Mouse (Mus musculus): Measurements from ENCODE around the gene Nek7. TPM values are rescaled to one million over a fixed set of nuclear protein-coding genes. Genes with fewer than 3 reads are reported as not detected.
A peak's percentile ranks its signal among the peaks of the same experiment; 100 is the strongest.

Gene Nek7
- polyA plus RNA-seq, 1 experiment from 2014 or later: 22.2 TPM

GRCm38 (mm10) chr1:138518235-138518634 is 101.7 kb downstream of the Nek7 start:
- Histone ChIP-seq H3K27ac (no peak overlapping the region), H3K9ac (no peak overlapping the region), H3K4me2 (no peak overlapping the region), H3K4me3 (no peak overlapping the region), H3K27me3 (replicated peaks) (no peaks in the 10 kb centered on the region), H3K4me1 (peaks cover 4% of the 10 kb centered on the region; the same call in 1 of the 2 replicates), H3K9me3 (replicated peaks) (no peaks in the 10 kb centered on the region), H3K36me3 (peaks cover 4% of the 10 kb centered on the region; the same call in 1 of the 2 replicates)
- 86% methylated on average over 5 of the region's 5 CpGs for WGBS (ENCODE audit: insufficient replicate concordance)
- no peak for ATAC-seq

GRCm38 (mm10) chr1:138517360-138518099 is 102.4 kb downstream of the Nek7 start:
- Histone ChIP-seq H3K4me1 (peaks cover 4% of the 10 kb centered on the region; the same call in 1 of the 2 replicates), H3K27ac (no peak overlapping the region), H3K9me3 (replicated peaks) (no peaks in the 10 kb centered on the region), H3K36me3 (peaks cover 4% of the 10 kb centered on the region; the same call in 1 of the 2 replicates), H3K9ac (no peak overlapping the region), H3K4me3 (no peak overlapping the region), H3K4me2 (peak overlapping the region; percentile 7; the same call in 1 of the 2 replicates), H3K27me3 (replicated peaks) (no peaks in the 10 kb centered on the region)
- WGBS (ENCODE audit: insufficient replicate concordance): 37% methylated on average over 6 of the region's 6 CpGs
- ATAC-seq: 0 out of 2 replicates have a peak, but pooled peaks have one; percentile 35

- Histone ChIP-seq H3K4me2 (peak overlapping the region; percentile 7; the same call in 1 of the 2 replicates), H3K27me3 (replicated peaks) (no peaks in the 10 kb centered on the region), H3K4me3 (no peak overlapping the region), H3K9ac (no peak overlapping the region), H3K4me1 (peaks cover 4% of the 10 kb centered on the region; the same call in 1 of the 2 replicates), H3K9me3 (replicated peaks) (no peaks in the 10 kb centered on the region), H3K36me3 (peaks cover 4% of the 10 kb centered on the region; the same call in 1 of the 2 replicates), H3K27ac (peak overlapping the region; percentile 56; the same call in 1 of the 2 replicates)
- WGBS (ENCODE audit: insufficient replicate concordance): 43% methylated on average over 2 of the region's 2 CpGs
- ATAC-seq: no peak
These were observed 103.0 kb downstream of the Nek7 start for GRCm38 (mm10) chr1:138516946-138517345.

GRCm38 (mm10) chr1:138515362-138515761 is 104.6 kb downstream of the Nek7 start:
- H3K9me3 ChIP-seq (replicated peaks): no peaks in the 10 kb centered on the region
- H3K27me3 ChIP-seq (replicated peaks): no peaks in the 10 kb centered on the region
- H3K9ac ChIP-seq: no peak overlapping the region
- H3K4me2 ChIP-seq: no peak overlapping the region
- 80% methylated on average over 9 of the region's 9 CpGs for WGBS (ENCODE audit: insufficient replicate concordance)
- ATAC-seq: no peak
- no peak overlapping the region for H3K27ac ChIP-seq
- peaks cover 8% of the 10 kb centered on the region for H3K4me1 ChIP-seq
- peaks cover 4% of the 10 kb centered on the region; the same call in 1 of the 2 replicates for H3K36me3 ChIP-seq
- H3K4me3 ChIP-seq: no peak overlapping the region

GRCm38 (mm10) chr1:138513982-138514381 is 106.0 kb downstream of the Nek7 start:
- ATAC-seq: no peak

GRCm38 (mm10) chr1:138510566-138510965 is 109.4 kb downstream of the Nek7 start:
- Histone ChIP-seq H3K9me3 (replicated peaks) (no peaks in the 10 kb centered on the region), H3K4me2 (no peak overlapping the region), H3K9ac (no peak overlapping the region), H3K27me3 (replicated peaks) (no peaks in the 10 kb centered on the region), H3K4me3 (no peak overlapping the region), H3K4me1 (peaks cover 5% of the 10 kb centered on the region; the same call in 1 of the 2 replicates), H3K36me3 (no peaks in the 10 kb centered on the region), H3K27ac (no peak overlapping the region)
- WGBS (ENCODE audit: insufficient replicate concordance): 72% methylated on average over 4 of the region's 4 CpGs
- ATAC-seq: no peak

More at GRCm38 (mm10) chr1:138513982-138514381, 106.0 kb downstream of the Nek7 start:
- Histone ChIP-seq H3K4me3 (no peak overlapping the region), H3K27me3 (replicated peaks) (no peaks in the 10 kb centered on the region), H3K27ac (no peak overlapping the region), H3K9ac (no peak overlapping the region), H3K4me1 (peaks cover 8% of the 10 kb centered on the region), H3K36me3 (peaks cover 4% of the 10 kb centered on the region; the same call in 1 of the 2 replicates), H3K9me3 (replicated peaks) (no peaks in the 10 kb centered on the region), H3K4me2 (no peak overlapping the region)
- 71% methylated on average over 4 of the region's 4 CpGs for WGBS (ENCODE audit: insufficient replicate concordance)

GRCm38 (mm10) chr1:138507446-138508043 is 112.4 kb downstream of the Nek7 start:
- Histone ChIP-seq H3K4me1 (peaks cover 11% of the 10 kb centered on the region; the same call in 1 of the 2 replicates), H3K9ac (no peak overlapping the region), H3K4me3 (no peak overlapping the region), H3K27ac (no peak overlapping the region), H3K4me2 (no peak overlapping the region), H3K9me3 (replicated peaks) (no peaks in the 10 kb centered on the region), H3K36me3 (no peaks in the 10 kb centered on the region), H3K27me3 (replicated peaks) (no peaks in the 10 kb centered on the region)
- WGBS (ENCODE audit: insufficient replicate concordance): 77% methylated on average over 13 of the region's 13 CpGs
- ATAC-seq: no peak

GRCm38 (mm10) chr1:138507014-138507413 is 112.9 kb downstream of the Nek7 start:
- Histone ChIP-seq H3K27ac (no peak overlapping the region), H3K9ac (no peak overlapping the region), H3K4me2 (no peak overlapping the region), H3K4me1 (peaks cover 11% of the 10 kb centered on the region; the same call in 1 of the 2 replicates), H3K9me3 (replicated peaks) (no peaks in the 10 kb centered on the region), H3K27me3 (replicated peaks) (no peaks in the 10 kb centered on the region), H3K36me3 (no peaks in the 10 kb centered on the region), H3K4me3 (no peak overlapping the region)
- WGBS (ENCODE audit: insufficient replicate concordance): 77% methylated on average over 4 of the region's 4 CpGs
- no peak for ATAC-seq

GRCm38 (mm10) chr1:138504228-138504627 is 115.7 kb downstream of the Nek7 start:
- Histone ChIP-seq H3K27me3 (replicated peaks) (no peaks in the 10 kb centered on the region), H3K9ac (no peak overlapping the region), H3K4me3 (no peak overlapping the region), H3K4me1 (peaks cover 6% of the 10 kb centered on the region; the same call in 1 of the 2 replicates), H3K4me2 (no peak overlapping the region), H3K36me3 (no peaks in the 10 kb centered on the region), H3K27ac (no peak overlapping the region), H3K9me3 (replicated peaks) (no peaks in the 10 kb centered on the region)
- 53% methylated on average over 5 of the region's 5 CpGs for WGBS (ENCODE audit: insufficient replicate concordance)
- ATAC-seq: no peak

- no peak overlapping the region for H3K9ac ChIP-seq
- 79% methylated on average over 6 of the region's 6 CpGs for WGBS (ENCODE audit: insufficient replicate concordance)
- H3K4me2 ChIP-seq: no peak overlapping the region
- peaks cover 11% of the 10 kb centered on the region; the same call in 1 of the 2 replicates for H3K36me3 ChIP-seq
- peaks cover 6% of the 10 kb centered on the region; the same call in 1 of the 2 replicates for H3K4me1 ChIP-seq
- no peak for ATAC-seq
- no peak overlapping the region for H3K27ac ChIP-seq
- H3K4me3 ChIP-seq: no peak overlapping the region
- H3K27me3 ChIP-seq (replicated peaks): no peaks in the 10 kb centered on the region
- no peaks in the 10 kb centered on the region for H3K9me3 ChIP-seq (replicated peaks)
These were observed 119.2 kb downstream of the Nek7 start for GRCm38 (mm10) chr1:138500691-138501090.

GRCm38 (mm10) chr1:138500155-138500554 is 119.8 kb downstream of the Nek7 start:
- Histone ChIP-seq H3K4me3 (no peak overlapping the region), H3K36me3 (peaks cover 11% of the 10 kb centered on the region; the same call in 1 of the 2 replicates), H3K9ac (no peak overlapping the region), H3K27ac (no peak overlapping the region), H3K4me1 (peaks cover 6% of the 10 kb centered on the region; the same call in 1 of the 2 replicates), H3K4me2 (no peak overlapping the region), H3K27me3 (replicated peaks) (no peaks in the 10 kb centered on the region), H3K9me3 (replicated peaks) (no peaks in the 10 kb centered on the region)
- no peak for ATAC-seq
- 71% methylated on average over 10 of the region's 10 CpGs for WGBS (ENCODE audit: insufficient replicate concordance)

- Histone ChIP-seq H3K4me1 (peaks cover 4% of the 10 kb centered on the region; the same call in 1 of the 2 replicates), H3K9me3 (replicated peaks) (no peaks in the 10 kb centered on the region), H3K36me3 (peaks cover 11% of the 10 kb centered on the region; the same call in 1 of the 2 replicates), H3K27ac (no peak overlapping the region), H3K4me3 (no peak overlapping the region), H3K4me2 (no peak overlapping the region), H3K9ac (no peak overlapping the region), H3K27me3 (replicated peaks) (no peaks in the 10 kb centered on the region)
- 76% methylated on average over 9 of the region's 9 CpGs for WGBS (ENCODE audit: insufficient replicate concordance)
- ATAC-seq: no peak
These were observed 120.5 kb downstream of the Nek7 start for GRCm38 (mm10) chr1:138499461-138499860.

Data from liver, embryonic 12.5 days (tissue).